Mouse (Mus musculus) Muller cell, postnatal 12 days (primary cell): ENCODE results near the gene Foxe1.

Experiments used
- DNase-seq: peaks from one replicate; pipeline ENCODE4 v3.0.0-alpha.2; 2015; ENCODE audit errors: inconsistent ontology term

The Foxe1 gene

DNA sequence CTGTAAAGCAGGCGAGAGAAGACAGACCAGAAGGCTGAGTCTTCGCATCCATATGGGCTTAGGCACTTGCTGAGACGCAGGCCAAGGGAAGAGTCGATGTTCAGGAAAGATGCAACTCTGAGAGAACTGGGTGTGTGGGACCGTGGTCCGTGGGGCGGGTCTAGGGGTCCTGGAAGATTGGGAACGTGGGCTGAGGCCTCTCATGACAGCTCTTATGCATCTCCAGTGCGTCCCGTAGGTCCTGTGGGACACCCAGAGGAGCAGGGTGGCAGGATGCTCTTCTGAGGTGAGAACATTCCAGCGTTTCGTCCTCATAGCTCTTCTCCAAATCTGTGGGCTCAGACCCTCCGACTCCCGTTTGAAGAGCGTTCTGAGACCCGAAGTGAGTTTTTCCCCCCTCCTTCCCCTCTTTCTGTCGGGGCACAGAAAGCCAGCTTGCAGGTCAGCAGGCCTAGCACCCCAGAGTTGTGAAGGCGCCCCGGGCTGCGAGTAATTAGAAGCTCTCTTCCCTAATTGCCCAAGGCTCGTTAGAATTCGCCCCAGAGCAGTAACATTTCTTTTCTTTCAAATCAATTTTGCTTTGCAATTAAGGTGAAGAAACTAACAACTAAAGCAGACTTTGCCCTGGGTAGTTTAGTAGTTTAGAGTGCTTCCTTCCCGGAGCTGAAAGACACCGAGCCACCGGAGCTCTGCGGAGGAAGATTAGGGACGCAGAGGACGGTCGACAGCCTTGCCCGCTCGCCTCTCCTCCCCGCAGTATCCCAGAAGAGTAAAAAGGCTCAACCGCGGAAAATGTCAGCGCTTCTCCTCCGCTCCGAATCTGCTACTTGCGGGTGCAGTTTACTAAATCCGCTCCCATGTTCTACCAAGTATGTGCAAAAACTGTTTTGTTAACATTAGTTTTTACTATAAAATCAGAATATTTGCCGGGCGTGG is 4.4 kb downstream of the Foxe1 start:
- DNase-seq, result peak; percentile 15

DNA sequence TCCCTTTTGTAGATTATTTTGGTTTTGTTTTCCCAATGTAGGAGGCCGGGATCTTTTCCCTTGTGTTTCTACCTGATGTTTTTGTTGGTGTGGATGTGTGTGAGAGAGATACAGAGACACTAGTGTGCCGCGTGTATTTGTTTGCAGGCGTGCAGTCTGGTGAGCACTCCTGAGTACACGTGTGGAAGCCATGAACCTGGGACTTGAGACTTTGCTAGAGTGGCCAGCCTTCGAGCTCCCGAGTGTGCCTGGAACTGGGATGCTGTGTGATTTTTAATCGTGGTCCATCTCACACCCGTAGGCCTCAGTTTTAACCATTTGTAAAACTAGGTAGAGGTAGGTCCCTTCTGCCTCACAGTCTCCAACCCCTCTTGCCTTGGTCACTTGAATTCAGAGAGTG is 5.5 kb downstream of the Foxe1 start:
- no peak for DNase-seq

DNA sequence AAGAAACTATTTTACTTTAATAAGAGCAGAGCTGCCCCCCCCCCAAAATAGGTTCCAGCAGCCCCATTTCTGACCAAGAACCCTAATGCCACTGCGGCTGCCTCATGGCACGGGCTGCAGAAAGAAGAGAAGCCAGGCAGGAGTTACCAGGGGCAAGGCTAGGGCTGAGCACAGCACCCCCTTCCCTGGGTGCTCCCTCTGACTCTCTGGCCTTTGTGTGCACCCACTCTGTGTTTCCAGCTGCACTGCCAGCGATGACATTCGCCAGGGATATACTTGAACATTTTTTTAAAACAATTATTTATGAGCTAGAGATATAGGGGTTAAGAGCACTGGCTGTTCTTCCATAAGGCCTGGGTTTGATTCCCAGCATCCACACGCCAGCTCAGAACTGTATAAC is 6.1 kb downstream of the Foxe1 start:
- DNase-seq, result no peak

DNA sequence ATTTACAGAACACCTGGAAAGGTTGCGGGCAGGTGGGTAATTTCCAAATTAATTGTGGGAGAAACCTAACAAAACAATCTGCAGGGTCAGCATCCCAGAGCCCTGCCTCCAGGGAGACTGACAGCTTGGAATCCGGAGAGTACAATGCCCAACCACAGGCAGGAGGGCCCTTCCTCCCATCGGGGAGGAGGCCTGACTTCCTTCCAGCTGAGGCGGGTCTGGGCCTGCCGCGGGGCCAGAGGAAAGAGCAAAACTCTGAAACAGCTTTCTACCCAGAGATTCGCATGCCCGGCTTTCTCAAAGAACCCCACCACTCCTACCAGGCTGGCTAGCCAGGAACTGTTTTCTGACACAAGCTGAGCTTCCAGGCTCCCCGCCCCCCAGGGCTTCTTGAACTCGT is 9.6 kb downstream of the Foxe1 start:
- DNase-seq, result peak; percentile 33

DNA sequence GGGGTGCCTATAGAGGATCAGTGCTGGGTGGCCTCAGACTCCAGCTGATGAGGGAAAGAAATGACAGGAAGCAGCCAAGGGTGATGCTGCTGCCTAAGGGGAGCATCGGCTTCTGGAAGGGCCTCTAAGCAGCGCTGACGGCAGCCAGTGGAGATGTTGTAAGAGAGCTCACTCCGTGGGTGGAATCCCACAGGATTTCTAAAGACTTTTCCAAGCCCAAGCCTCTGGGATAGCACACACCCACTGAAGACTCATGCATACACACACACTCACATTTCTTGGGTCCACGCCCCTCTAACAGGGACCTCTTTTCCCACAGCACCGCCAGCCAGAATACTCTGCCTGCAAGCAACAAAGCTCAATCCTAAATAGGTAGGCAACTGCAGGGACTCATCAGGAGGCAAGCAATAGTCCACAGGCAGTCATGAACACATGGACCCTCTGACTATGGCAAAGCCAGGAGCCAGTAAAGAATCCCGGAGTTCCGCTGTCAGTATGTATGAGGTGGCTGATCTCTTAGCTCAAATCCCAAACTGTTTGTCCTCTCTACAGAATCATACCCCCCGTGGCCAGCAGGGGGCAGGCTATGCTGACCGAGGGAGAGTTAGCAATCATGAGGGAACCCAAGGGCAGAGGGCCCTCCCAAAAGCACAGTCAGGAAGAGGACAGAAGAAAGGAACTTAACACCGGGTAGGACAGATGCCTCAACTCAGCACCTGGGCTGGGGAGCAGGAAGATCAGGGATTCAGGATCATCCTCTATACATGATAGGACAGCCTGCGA is 13.1 kb downstream of the Foxe1 start:
- DNase-seq, result peak; percentile 80

DNA sequence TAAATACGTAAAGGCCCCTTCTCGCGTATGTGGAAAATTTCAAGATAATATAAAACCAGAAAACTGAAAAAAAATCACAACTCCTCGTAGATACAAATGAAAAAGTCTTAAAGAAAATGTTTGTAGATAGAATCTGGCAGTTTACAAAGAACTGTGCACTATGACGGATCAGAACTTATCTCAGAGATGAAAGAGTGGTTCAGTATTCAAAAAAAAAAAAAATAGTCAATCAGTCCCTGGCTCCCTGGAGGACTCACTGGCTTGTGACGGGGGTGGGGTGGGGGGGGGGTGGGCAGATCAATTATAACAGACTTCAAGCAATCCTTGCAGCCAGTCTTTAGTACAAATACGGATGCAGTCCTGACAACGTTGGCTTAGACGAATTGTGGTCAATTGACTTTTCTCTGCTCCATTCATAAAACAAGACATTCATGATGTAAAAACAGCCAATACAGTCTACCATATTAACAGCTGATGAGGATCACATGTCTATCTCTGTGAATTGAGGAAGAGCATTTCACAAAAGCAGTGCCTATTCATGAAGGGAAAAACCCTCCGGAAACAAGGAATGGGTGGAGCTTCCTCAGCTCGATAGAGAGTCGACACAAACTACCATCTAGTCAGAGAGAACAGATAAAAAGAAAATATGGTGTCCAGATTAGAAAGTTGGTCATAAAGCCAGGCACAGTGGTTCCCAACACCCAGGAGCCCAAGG is 16.3 kb downstream of the Foxe1 start:
- no peak for DNase-seq

DNA sequence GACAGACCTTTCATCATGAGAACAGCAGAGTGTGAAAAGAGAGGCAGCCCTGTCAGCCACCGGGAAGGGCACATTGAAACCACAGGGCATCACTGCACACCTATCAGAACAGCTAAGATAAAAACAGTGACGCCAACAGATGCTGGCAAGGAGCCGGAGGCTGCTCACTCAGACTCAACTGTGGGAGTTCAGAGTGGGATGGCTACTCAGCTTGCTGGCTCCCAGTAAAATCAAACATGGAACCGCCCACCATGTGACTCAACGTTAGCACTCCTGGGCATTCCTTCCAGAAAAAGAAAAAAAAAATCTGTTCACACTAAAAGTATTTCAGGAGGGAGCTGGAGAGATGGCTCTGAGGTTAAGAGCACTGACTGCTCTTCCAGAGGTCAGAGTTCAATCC is 17.8 kb downstream of the Foxe1 start:
- DNase-seq, result no peak

DNA sequence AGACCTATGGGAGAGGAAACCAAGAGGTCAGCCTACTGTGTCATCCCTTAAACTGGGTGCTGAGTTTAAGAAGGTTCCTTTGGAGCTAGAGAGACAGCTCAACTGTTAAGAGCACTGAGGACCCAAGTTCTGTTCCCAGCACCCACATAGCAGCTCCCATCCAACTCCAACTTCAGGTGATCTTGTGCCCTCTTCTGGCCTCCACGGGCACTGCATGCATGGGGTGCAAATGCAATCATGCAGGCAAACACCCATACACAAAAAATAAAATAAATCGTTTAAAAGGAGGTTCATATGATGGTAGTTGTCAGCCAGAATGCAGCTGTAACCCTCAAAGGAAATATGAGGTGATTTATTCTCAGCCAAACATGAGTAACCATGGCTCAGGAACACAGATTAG is 21.0 kb downstream of the Foxe1 start:
- DNase-seq, result no peak

DNA sequence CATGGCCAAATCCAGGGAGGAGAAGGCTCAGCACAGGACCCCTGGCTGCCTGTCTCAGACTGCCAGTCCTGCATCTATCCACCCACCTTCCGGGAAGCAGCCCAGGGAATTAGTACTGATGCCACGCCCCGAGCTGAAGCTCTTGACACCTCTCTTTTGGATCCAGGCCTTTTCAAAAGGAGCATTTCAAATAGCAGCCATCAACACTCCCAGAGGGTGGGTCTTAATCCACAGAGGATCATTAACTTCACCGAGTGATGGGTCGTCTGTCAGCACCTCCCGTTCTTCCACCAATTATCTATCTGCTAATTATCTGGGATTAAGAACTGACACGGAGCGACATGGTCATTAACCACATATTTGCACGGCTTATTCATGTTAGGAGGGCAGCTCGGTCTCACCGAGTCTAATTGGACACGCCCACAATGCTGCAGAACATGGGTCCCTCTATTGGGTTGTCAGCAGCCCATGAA is 24.1 kb downstream of the Foxe1 start:
- peak; percentile 49 for DNase-seq

DNA sequence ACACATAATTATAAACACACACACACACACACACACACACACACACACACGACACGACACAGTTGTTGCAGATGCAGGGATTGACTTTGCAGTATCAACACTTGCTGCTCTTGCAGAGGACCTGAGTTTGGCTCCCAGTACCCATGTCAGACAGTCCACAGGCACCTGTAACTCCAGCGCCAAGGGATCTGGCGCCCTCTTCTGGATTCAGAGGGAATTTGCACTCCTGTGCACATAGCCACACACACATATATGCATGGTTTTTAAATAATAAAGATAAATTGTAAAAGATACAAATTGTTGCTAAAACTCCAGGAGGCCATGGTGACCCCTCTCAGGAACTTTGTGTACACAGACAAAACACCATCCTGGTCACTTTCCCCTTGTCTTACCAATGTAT is 25.7 kb downstream of the Foxe1 start:
- DNase-seq, result no peak

DNA sequence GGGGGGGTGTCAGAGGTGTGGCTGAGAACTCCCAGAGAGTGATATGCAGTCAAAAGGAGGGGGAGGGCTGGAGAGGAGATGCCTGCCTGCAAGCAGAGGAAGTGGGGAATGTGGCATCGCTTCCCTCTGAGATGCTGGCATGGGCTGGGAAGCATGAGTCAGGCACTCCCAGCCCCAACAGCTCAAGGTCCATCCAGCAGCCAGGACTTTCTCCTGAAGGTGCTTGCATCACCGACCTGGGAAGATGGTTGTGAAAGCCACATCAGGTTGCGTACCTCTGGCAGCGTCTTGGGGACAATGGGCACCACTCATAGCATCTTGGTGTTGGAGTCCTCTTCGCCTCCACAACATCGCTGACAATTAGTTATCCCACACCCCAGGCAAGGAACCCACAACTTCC is 27.0 kb downstream of the Foxe1 start:
- DNase-seq, result peak; percentile 51

DNA sequence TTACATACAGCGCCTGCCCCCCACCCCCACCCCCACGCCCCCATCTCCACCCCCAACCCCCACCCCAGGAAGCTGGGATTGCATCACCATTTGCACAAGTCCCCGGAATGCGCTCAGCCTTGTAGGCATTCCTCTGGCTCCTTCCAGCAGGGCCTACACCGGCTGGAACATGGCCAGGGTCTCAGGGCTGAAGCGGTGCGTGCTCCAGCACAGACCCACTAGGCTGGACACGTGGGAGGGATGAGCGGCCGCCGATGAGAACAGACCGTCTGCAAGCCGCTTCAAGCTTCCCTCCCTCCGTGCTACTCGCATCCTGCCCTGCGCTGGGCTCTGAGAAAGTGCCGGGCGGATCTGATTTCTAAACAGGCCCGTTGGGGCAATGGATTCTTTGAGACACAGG is 27.6 kb downstream of the Foxe1 start:
- DNase-seq, result peak; percentile 89

DNA sequence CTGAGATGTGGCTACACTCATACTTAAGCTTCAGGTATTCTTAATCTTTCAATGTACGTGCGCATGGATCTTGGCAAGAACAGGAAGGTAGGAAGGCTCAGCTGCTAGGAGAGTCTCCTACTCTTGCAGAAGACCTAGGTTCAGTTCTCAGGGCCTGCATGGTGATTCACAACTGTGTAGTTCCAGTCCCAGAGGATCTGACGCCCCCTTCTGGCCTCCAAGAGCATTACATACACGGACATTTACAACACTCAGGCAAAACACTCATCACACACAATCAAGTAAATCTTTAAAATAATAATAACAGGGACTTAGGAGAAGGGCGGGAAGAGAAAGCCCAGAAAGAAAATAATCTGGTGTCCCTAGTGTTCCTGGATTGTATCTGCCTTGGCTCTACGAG is 31.0 kb downstream of the Foxe1 start:
- DNase-seq, result no peak

DNA sequence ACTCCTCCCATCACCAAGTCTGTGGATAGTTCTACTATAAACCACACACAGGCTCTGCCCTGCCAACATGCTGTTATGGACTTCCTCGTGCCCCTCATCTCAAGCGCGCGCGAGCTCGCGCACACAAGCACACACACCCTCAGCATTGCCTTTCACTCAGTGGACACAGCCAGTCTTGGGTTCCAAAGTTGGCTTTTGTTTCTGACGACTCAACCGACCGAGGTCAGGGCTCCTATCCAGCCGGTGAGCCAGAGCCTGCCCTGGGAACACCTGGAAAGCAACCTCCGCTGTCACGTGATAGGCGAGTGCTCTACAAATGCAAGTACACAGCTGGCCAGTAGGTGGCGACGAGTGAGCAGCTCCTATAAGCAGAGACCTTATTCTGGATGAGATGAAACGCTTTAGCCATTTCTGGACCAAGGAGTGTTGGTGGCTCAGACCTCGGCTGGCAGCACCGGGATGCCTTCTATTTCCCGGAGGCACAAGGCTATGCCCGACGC is 31.5 kb downstream of the Foxe1 start:
- DNase-seq, result peak; percentile 56

DNA sequence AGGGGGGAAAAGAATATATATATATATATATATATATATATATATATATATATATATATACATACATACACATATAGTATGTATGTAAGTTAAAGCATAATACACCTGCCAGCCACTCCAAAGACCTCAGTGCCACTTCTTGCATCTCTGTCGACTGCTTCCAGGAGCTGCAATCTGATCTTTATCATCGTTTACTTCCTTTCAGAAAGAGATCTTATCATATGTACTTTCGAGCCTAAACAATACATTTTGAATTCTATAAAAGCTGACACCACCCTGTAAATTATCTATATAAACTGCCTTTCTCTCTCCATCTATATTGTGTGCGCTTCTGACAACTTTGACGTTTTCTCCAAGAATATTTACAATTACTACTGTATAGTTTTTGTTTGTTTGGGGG is 45.1 kb downstream of the Foxe1 start:
- DNase-seq, result no peak

DNA sequence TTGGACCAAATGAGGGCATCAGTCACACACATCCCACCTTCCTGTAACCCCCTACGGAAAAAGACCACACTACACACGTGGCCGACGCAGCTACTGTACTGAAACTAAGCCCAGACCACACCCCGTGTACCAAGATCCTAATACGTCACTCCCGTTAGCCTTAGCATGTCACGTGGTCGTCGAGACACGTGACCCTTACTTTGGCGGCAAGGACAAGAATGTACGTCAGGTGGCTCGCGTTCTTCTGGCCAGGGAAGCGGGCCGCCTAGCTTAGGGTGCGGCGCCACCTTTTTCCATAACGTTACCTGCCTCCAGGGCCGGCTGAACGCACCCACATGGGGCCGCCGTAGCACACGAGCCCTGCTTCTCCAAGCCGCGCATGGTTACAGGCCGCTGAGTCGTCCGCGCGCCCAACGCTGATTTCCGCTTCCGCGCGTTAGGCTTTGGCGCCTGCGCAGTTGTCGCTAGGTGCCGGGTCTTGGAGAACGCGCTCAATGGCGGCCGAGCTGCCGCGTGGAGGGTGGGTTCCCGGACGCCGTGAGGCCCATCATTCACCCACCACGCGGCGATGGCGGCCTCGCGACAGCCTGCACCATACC is 45.7 kb downstream of the Foxe1 start, which contains the start of gene Trmo:
Trmo (minus strand) TSS at position 425 of the 599 bp plus-strand sequence.
- DNase-seq, result peak; percentile 93

DNA sequence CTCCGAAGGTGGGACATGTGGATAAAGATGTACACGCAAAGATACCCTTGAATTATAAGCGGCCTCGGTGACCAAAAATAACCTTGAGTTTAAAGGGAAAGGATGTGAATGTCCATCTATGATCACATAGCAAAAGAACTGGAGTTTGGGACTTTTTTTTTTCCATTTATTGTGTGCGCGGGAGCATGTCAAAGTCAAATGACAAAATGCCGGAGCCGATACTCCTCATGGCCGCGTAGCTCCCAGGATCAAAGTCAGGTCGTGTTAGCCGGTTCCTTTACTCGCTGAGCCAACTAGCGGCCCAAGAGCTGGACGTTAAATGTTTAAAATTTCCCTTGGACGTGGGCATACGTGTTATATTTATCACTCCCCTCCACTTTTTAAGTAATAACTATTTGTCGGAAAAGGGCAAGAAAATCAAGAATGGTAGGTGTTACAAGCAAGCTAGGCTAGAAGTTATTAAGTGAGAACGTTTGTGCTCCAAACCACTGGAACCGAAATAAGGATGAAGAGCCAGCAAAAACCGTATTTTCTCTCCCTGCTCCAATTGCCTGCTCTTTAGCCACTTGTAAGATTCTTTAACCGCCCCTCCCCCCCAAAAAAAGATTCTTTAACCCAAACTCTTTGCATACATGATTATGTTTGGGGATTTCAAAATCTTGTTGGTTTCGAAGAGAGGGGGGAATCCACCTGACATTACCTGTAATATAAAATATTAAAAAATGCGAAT is 46.4 kb downstream of the Foxe1 start:
- DNase-seq, result peak; percentile 70

DNA sequence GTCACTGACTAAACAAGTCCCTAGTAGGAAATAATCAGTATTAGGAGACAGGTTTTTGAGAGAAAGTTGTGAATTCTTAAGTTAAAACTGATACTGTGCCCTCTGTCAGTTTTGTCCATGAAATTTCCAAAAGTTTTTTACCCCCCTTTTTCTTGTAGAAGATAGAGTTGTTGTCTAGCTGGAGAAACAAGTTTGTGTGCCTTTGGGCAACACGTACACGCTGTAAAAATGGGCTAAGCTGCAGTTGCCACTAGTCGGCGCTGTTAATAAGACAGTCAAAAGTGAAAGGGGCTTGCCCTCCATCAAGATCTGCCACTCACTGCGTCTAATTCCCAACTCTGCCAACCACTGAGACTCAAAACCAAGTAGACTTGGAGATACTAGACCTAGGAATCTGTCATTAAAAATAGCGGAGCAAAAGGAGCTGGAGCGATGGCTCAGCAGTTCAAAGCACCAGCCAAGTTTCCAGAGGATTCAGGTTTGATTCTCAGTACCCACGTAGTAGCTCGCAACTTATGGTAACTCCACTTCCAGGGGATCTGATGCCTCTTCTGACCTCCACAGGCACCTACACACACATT is 47.1 kb downstream of the Foxe1 start:
- DNase-seq, result peak; percentile 61

DNA sequence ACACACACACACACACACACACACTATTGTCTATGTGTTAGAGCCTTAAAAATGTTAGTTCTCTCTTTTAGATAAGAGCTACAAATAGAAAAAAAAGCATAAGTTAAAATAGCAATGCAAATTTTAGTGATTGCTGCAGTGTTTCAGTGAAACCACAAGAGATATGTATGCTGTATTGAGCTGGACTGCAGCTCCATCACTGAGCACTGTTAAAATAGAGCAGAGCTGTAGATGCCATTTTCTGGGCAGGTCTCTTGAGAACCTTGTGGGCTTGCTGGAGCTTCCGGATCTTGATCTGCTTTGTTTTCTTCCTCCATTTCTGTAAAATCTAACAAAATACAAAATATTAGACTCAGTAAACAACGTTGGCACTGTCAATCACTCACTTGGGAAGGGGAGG is 51.0 kb downstream of the Foxe1 start:
- DNase-seq, result no peak

DNA sequence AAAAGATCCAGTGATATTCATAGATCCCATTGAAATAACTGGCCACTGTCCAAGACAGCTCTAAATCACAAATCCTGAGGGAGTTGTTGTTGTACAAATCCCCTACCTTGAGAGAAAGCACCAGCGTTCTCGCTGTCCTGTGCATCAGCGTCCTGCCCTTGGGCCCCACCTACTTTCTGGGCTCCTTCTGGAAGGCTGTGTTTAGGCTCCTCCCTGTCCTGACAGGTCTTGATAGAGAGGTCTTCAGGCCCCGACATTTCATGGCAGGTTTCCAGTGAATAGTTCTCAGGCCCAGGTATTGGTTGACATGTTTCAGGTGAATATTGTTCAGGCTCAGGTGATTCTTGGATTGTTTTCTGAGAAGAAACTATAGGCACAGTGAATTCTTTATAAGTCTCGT is 52.3 kb downstream of the Foxe1 start:
- DNase-seq, result no peak
